Mouse (Mus musculus) forebrain, embryonic 10.5 days (tissue): ENCODE data around the gene Srrt. TPM values are rescaled to one million over a fixed set of nuclear protein-coding genes. Genes with fewer than 3 reads are reported as not detected.

Source experiments
- DNase-seq: peaks from one replicate; pipeline ENCODE4 v3.0.0-alpha.2; 2017; ENCODE audit warnings: low spot score; ENCODE audit errors: extremely low spot score
- H3K27ac ChIP-seq: fragments of 300-500 bp; sonication (generic); 2 replicates; pipeline ENCODE4 v1.5.1; 2016; ENCODE audit warnings: mild to moderate bottlenecking
- H3K27me3 ChIP-seq: fragments of 300-500 bp; sonication (generic); 2 replicates; pipeline ENCODE4 v1.6.1; 2016; ENCODE audit warnings: mild to moderate bottlenecking; ENCODE audit not compliant: poor library complexity, severe bottlenecking
- H3K36me3 ChIP-seq: fragments of 300-500 bp; sonication (generic); replicated peaks from 2 replicates; pipeline ENCODE4 v1.6.1; 2016; ENCODE audit warnings: mild to moderate bottlenecking, moderate library complexity
- H3K4me1 ChIP-seq: fragments of 300-500 bp; sonication (generic); 2 replicates; pipeline ENCODE4 v1.6.1; 2016
- H3K4me3 ChIP-seq: fragments of 300-500 bp; sonication (generic); 2 replicates; pipeline ENCODE4 v1.5.1; 2016; ENCODE audit warnings: mild to moderate bottlenecking, moderate library complexity
- H3K9me3 ChIP-seq: fragments of 300-500 bp; sonication (generic); 2 replicates; pipeline ENCODE4 v1.6.1; 2016; ENCODE audit warnings: mild to moderate bottlenecking, moderate library complexity
- WGBS: fragments of 180-500 bp; shearing (Covaris S2); methylation state at CpG from one replicate; pipeline ENCODE4 v1.1.7; 2016; 5-methylcytosine and 5-hydroxymethylcytosine counted together
- polyA plus RNA-seq: library from polyadenylated mRNA; unstranded; fragments of >200 nt; fragmentation: Nextera tagmentation; extraction: Ambion mirVana; gene quantifications from 2 replicates; pipeline ENCODE4 v1.2.1, GENCODE M21; 2016

Gene Srrt
- polyA plus RNA-seq, 1 experiment from 2014 or later, result 205 TPM

GRCm38 (mm10) chr5:137346388-137346787 is 38.9 kb upstream of the Srrt start:
- no peak overlapping the region for H3K27ac ChIP-seq
- peaks cover 54% of the 10 kb centered on the region for H3K4me1 ChIP-seq
- WGBS, result 79% methylated on average over 1 of the region's 1 CpGs

GRCm38 (mm10) chr5:137345821-137346220 is 38.3 kb upstream of the Srrt start:
- Histone ChIP-seq H3K36me3 (no peaks in the 10 kb centered on the region), H3K9me3 (no peaks in the 10 kb centered on the region), H3K4me3 (0 out of 2 replicates have a peak overlapping the region, but pooled peaks have one; percentile 10), H3K27ac (0 out of 2 replicates have a peak overlapping the region, but pooled peaks have one; percentile 46), H3K4me1 (peaks cover 49% of the 10 kb centered on the region), H3K27me3 (no peaks in the 10 kb centered on the region)
- no peak for DNase-seq
- 31% methylated on average over 9 of the region's 9 CpGs for WGBS

More at GRCm38 (mm10) chr5:137346388-137346787, 38.9 kb upstream of the Srrt start:
- Histone ChIP-seq H3K27me3 (no peaks in the 10 kb centered on the region), H3K9me3 (no peaks in the 10 kb centered on the region), H3K4me3 (no peak overlapping the region), H3K36me3 (no peaks in the 10 kb centered on the region)
- DNase-seq, result no peak

- no peaks in the 10 kb centered on the region for H3K36me3 ChIP-seq
- no peak for DNase-seq
Observed at GRCm38 (mm10) chr5:137343869-137344268, 36.4 kb upstream of the Srrt start.

GRCm38 (mm10) chr5:137343412-137343811 is 35.9 kb upstream of the Srrt start:
- Histone ChIP-seq H3K9me3 (no peaks in the 10 kb centered on the region), H3K27ac (no peak overlapping the region), H3K27me3 (no peaks in the 10 kb centered on the region), H3K36me3 (no peaks in the 10 kb centered on the region), H3K4me1 (peaks cover 48% of the 10 kb centered on the region), H3K4me3 (no peak overlapping the region)
- no peak for DNase-seq
- 90% methylated on average over 5 of the region's 5 CpGs for WGBS

More at GRCm38 (mm10) chr5:137343869-137344268, 36.4 kb upstream of the Srrt start:
- Histone ChIP-seq H3K4me3 (no peak overlapping the region), H3K9me3 (no peaks in the 10 kb centered on the region), H3K27me3 (no peaks in the 10 kb centered on the region), H3K27ac (no peak overlapping the region), H3K4me1 (peaks cover 49% of the 10 kb centered on the region)

GRCm38 (mm10) chr5:137342407-137343012 is 35.0 kb upstream of the Srrt start:
- Histone ChIP-seq H3K36me3 (no peaks in the 10 kb centered on the region), H3K27ac (no peak overlapping the region), H3K4me3 (no peak overlapping the region), H3K4me1 (peaks cover 47% of the 10 kb centered on the region), H3K9me3 (no peaks in the 10 kb centered on the region), H3K27me3 (no peaks in the 10 kb centered on the region)
- DNase-seq, result no peak
- 89% methylated on average over 7 of the region's 7 CpGs for WGBS

- H3K9me3 ChIP-seq, result no peaks in the 10 kb centered on the region
- H3K36me3 ChIP-seq, result no peaks in the 10 kb centered on the region
- H3K27me3 ChIP-seq, result no peaks in the 10 kb centered on the region
- 72% methylated on average over 6 of the region's 6 CpGs for WGBS
- DNase-seq, result no peak
- peaks cover 40% of the 10 kb centered on the region for H3K4me1 ChIP-seq
- H3K27ac ChIP-seq, result peak overlapping the region; percentile 86; the same call in 1 of the 2 replicates
- peak overlapping the region; percentile 50; the same call in 1 of the 2 replicates for H3K4me3 ChIP-seq
Observed at GRCm38 (mm10) chr5:137340222-137340621, 32.7 kb upstream of the Srrt start.

- Histone ChIP-seq H3K36me3 (no peaks in the 10 kb centered on the region), H3K4me1 (peaks cover 42% of the 10 kb centered on the region), H3K9me3 (no peaks in the 10 kb centered on the region), H3K27ac (peak overlapping the region; percentile 86), H3K4me3 (peak overlapping the region; percentile 50), H3K27me3 (no peaks in the 10 kb centered on the region)
- peak; percentile 34 for DNase-seq
- 6% methylated on average over 22 of the region's 22 CpGs for WGBS
Observed at GRCm38 (mm10) chr5:137339290-137339979, 32.0 kb upstream of the Srrt start.

GRCm38 (mm10) chr5:137338663-137339289 is 31.3 kb upstream of the Srrt start:
- 3% methylated on average over 11 of the region's 11 CpGs for WGBS
- Histone ChIP-seq H3K4me1 (peaks cover 48% of the 10 kb centered on the region), H3K9me3 (no peaks in the 10 kb centered on the region), H3K36me3 (no peaks in the 10 kb centered on the region), H3K27me3 (no peaks in the 10 kb centered on the region), H3K4me3 (peak overlapping the region; percentile 50), H3K27ac (peak overlapping the region; percentile 86)
- DNase-seq, result peak; percentile 33

GRCm38 (mm10) chr5:137338256-137338655 is 30.8 kb upstream of the Srrt start:
- WGBS, result under 1% methylated on average over 19 of the region's 19 CpGs
- peak overlapping the region; percentile 50 for H3K4me3 ChIP-seq
- no peaks in the 10 kb centered on the region for H3K27me3 ChIP-seq
- H3K4me1 ChIP-seq, result peaks cover 53% of the 10 kb centered on the region
- DNase-seq, result peak; percentile 83
- no peaks in the 10 kb centered on the region for H3K9me3 ChIP-seq
- H3K27ac ChIP-seq, result peak overlapping the region; percentile 86
- no peaks in the 10 kb centered on the region for H3K36me3 ChIP-seq

- 66% methylated on average over 8 of the region's 8 CpGs for WGBS
- Histone ChIP-seq H3K27ac (0 out of 2 replicates have a peak overlapping the region, but pooled peaks have one; percentile 86), H3K36me3 (no peaks in the 10 kb centered on the region), H3K4me1 (peaks cover 63% of the 10 kb centered on the region), H3K9me3 (no peaks in the 10 kb centered on the region), H3K27me3 (no peaks in the 10 kb centered on the region), H3K4me3 (no peak overlapping the region)
- no peak for DNase-seq
Observed at GRCm38 (mm10) chr5:137337190-137337589, 29.7 kb upstream of the Srrt start.

- Histone ChIP-seq H3K9me3 (no peaks in the 10 kb centered on the region), H3K27ac (no peak overlapping the region), H3K27me3 (no peaks in the 10 kb centered on the region), H3K36me3 (no peaks in the 10 kb centered on the region), H3K4me3 (no peak overlapping the region), H3K4me1 (peaks cover 61% of the 10 kb centered on the region)
- 77% methylated on average over 6 of the region's 6 CpGs for WGBS
- no peak for DNase-seq
Observed at GRCm38 (mm10) chr5:137335066-137335465, 27.6 kb upstream of the Srrt start.

- no peak overlapping the region for H3K27ac ChIP-seq
- no peaks in the 10 kb centered on the region for H3K27me3 ChIP-seq
- peaks cover 53% of the 10 kb centered on the region for H3K4me1 ChIP-seq
- peak overlapping the region; percentile 79 for H3K4me3 ChIP-seq
- no peaks in the 10 kb centered on the region for H3K36me3 ChIP-seq
- 67% methylated on average over 10 of the region's 10 CpGs for WGBS
- DNase-seq, result no peak
- no peaks in the 10 kb centered on the region for H3K9me3 ChIP-seq
Observed at GRCm38 (mm10) chr5:137334317-137334716, 26.8 kb upstream of the Srrt start.
